Mouse (Mus musculus) inflammation-experienced regulatory T-cells, adult 6 months (primary cell): Measurements from ENCODE around the gene Olfr1230. TPM values are rescaled to one million over a fixed set of nuclear protein-coding genes. Genes with fewer than 3 reads are reported as not detected.

Experiments used
- ATAC-seq: one replicate; pipeline ENCODE4 v1.8.0; 2017
- polyA plus RNA-seq, 3 experiments: library from polyadenylated mRNA; unstranded; fragments of 100-300 nt; shearing (Covaris generic); gene quantifications; one replicate each; pipeline ENCODE4 v1.2.1; 2017

Gene Olfr1230
- polyA plus RNA-seq = not detected

DNA sequence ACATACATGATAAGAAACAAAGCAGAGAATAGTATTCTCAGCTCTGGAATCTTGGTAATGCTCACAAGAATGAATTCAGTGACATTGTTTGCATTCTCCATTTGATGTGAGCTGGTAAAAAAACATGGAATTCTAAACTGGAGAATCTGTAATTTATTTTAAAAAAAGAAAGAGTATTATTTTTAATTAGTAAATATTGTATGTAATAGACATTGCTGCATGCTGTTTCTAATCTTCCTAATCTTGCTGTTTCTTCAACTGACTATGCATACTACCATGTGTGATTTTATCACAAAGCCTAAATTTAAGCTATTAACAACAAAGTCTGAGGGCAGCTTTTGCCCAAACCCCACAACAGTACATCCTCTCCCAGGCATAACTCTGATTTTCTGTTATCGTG, at the start of gene Olfr1230:
Olfr1230 (minus strand) TSS at position 101 of the 400 bp plus-strand sequence.
- no peak for ATAC-seq

DNA sequence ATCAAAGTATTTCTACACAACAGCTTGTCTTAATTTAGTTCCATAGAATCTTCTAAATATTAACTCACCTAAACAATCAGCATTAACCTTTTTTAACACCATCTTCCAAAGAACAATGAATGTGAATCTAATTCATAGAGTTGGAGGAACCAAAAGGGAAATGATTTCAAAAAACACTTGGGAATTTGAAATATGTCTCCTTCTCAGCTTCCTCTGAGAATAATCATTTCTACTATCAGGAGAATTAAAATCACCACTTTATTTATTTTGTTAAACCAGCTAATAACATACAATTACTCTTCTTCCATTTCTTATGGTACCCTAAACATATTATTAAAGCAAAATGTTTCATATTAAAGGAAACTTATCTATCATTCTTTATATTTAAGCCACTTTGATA, 45.2 kb upstream of the Olfr1230 start, which contains the start of gene Olfr1233:
Olfr1233 (minus strand) TSS at position 101 of the 400 bp plus-strand sequence.
- ATAC-seq = no peak

DNA sequence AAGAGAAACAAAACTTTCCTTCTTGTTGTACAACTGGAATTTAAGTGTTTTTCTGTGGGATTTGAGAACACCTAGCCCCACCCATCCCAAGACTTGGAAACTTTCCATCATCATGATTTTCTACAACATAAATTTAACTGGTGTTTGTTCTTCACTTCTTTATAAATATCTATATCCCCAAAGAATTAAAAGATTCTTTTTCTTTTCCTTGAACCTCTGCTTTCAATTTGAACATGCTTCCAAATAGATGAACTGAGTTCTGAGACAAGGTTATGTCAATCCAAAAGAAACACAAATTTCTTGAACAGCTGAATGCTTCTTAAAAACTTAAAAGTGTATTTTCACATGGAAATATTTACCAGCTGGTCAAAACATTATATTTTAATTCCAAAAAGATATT, 32.5 kb upstream of the Olfr1230 start, which contains the start of gene Olfr1232:
Olfr1232 (minus strand) TSS at position 101 of the 400 bp plus-strand sequence.
- no peak for ATAC-seq

DNA sequence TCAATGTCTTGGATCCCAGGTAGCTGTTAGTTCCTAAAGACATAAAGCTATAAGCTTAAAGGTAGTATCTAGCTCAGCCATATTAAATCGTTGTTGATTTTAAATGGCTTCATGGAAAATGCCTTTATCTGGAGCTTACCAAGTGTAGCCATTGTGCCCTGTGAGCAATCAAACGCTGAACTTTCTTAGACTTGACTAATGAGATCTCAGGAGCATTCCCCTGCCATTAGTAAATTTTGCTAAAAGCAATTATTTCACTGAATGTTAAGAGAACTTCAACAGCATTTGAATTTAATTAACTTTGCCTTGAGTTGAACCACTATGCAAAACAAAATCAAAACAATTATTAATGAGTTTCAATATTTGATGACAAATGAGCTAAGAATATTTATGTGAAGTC, 9.9 kb upstream of the Olfr1230 start, which contains the start of gene Olfr1231:
Olfr1231 (minus strand) TSS at position 101 of the 400 bp plus-strand sequence.
- no peak for ATAC-seq

DNA sequence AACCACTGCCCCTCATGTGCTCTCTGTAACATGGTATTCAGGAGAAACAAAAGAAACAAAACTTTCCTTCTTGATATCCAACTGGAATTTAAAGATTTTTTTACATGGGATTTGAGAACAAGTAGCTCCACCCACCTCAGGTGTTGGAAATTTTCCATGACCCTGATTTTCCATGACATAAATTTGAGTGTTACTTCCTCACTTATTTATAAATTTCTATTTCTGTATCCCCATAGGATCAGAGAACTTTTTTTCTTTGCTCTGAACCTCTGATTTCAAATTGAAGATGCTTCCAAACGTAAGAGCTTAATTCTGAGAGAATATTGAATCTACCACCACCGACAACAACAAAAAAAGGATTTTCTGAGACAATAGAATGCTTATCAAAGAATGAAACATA, 9.2 kb downstream of the Olfr1230 start, which contains the start of gene Olfr1229:
Olfr1229 (minus strand) TSS at position 101 of the 400 bp plus-strand sequence.
- no peak for ATAC-seq

DNA sequence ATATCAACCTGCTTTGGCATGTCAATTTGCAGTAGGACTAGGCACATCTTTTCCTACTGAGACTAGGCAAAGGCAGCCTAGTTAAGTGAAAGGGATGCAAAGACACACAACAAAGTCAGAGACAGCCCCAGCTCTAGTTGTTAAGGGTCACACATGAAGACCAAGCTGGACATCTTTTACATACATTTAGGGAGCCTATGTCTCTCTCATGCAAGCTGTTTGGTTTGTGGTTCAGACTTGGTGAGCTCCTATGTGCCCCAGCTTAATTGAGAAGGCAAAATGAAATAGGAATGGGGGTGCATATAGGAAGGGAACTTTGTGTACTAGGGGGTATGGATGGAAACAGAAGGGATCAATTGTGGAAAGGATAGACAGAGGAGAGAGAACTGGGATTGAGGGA, 43.1 kb downstream of the Olfr1230 start, which contains the start of gene Olfr1228:
Olfr1228 (minus strand) TSS at position 101 of the 400 bp plus-strand sequence.
- no peak for ATAC-seq

Other genes with a start within 250 kb of the Olfr1230 start
- gene Olfr1218, start 236.1 kb downstream of the Olfr1230 start, polyA plus RNA-seq = not detected
- gene Olfr1219, start 213.8 kb downstream of the Olfr1230 start, polyA plus RNA-seq = not detected
- not detected for gene Olfr1220, start 190.4 kb downstream of the Olfr1230 start, polyA plus RNA-seq
- not detected for gene Olfr1221, start 180.0 kb downstream of the Olfr1230 start, polyA plus RNA-seq
- not detected for gene Olfr1222, start 164.2 kb downstream of the Olfr1230 start, polyA plus RNA-seq
- not detected for gene Olfr1223, start 145.7 kb downstream of the Olfr1230 start, polyA plus RNA-seq
- not detected for gene Olfr1224-ps1, start 133.2 kb downstream of the Olfr1230 start, polyA plus RNA-seq
- under 1 TPM in 1 of 3 experiments, not detected in 2; 0.13 TPM for gene Olfr1225, start 122.6 kb downstream of the Olfr1230 start, polyA plus RNA-seq
- gene Olfr1226, start 97.2 kb downstream of the Olfr1230 start, polyA plus RNA-seq = not detected
- gene Olfr1228, start 43.2 kb downstream of the Olfr1230 start, polyA plus RNA-seq = not detected
- gene Olfr1229, start 9.3 kb downstream of the Olfr1230 start, polyA plus RNA-seq = not detected
- gene Olfr1231, start 9.8 kb upstream of the Olfr1230 start, polyA plus RNA-seq = not detected
- not detected for gene Olfr1232, start 32.4 kb upstream of the Olfr1230 start, polyA plus RNA-seq
- gene Olfr1233, start 45.1 kb upstream of the Olfr1230 start, polyA plus RNA-seq = not detected
- not detected for gene Olfr1234, start 67.6 kb upstream of the Olfr1230 start, polyA plus RNA-seq
- under 1 TPM in 1 of 3 experiments, not detected in 2; 0.48 TPM for gene Olfr1238, start 112.4 kb upstream of the Olfr1230 start, polyA plus RNA-seq
- not detected for gene Olfr1239, start 123.1 kb upstream of the Olfr1230 start, polyA plus RNA-seq
- gene Olfr1240, start 145.7 kb upstream of the Olfr1230 start, polyA plus RNA-seq = not detected
- not detected for gene Olfr1241, start 189.9 kb upstream of the Olfr1230 start, polyA plus RNA-seq
- gene Olfr1242, start 201.1 kb upstream of the Olfr1230 start, polyA plus RNA-seq = not detected
- not detected for gene Olfr1243, start 234.2 kb upstream of the Olfr1230 start, polyA plus RNA-seq